Mouse (Mus musculus) stomach, postnatal 0 days (tissue): ENCODE measurements at regions not wholly inside any gene's neighbourhood (a gene's known extent, or its start where the extent isn't known, plus 50 kb on each side); places are given as distances from the start of the nearest gene placed in this dataset.
A peak's percentile ranks its signal among the peaks of the same experiment; 100 is the strongest.

Source experiments
- ATAC-seq: fragments of 200-750 bp; cut with Nextera tagmentation; 2 replicates; pipeline ENCODE4 v1.8.0; 2017; ENCODE audit not compliant: low FRiP score, low TSS enrichment
- DNase-seq: peaks from one replicate; pipeline ENCODE4 v3.0.0-alpha.2; 2016; ENCODE audit warnings: low spot score
- H3K27ac ChIP-seq: fragments of 300-500 bp; sonication (generic); replicated peaks from 2 replicates; pipeline ENCODE4 v1.5.1; 2014; ENCODE audit warnings: mild to moderate bottlenecking, control low read depth
- H3K27me3 ChIP-seq: fragments of 300-500 bp; sonication (generic); 2 replicates; pipeline ENCODE4 v1.6.1; 2014; ENCODE audit warnings: low read length; ENCODE audit not compliant: control insufficient read depth, insufficient read depth
- H3K36me3 ChIP-seq: fragments of 300-500 bp; sonication (generic); 2 replicates; pipeline ENCODE4 v1.6.1; 2014; ENCODE audit warnings: low read length, mixed read lengths; ENCODE audit not compliant: control insufficient read depth, insufficient read depth
- H3K4me1 ChIP-seq: fragments of 300-500 bp; sonication (generic); replicated peaks from 2 replicates; pipeline ENCODE4 v1.6.1; 2014; ENCODE audit warnings: antibody characterized with exemption; ENCODE audit not compliant: control insufficient read depth, insufficient read depth
- H3K4me2 ChIP-seq: fragments of 300-500 bp; sonication (generic); replicated peaks from 2 replicates; pipeline ENCODE4 v1.6.1; 2014; ENCODE audit warnings: low read depth, mild to moderate bottlenecking, control low read depth, moderate library complexity
- H3K4me3 ChIP-seq: fragments of 300-500 bp; sonication (generic); 2 replicates; pipeline ENCODE4 v1.5.1; 2014; ENCODE audit warnings: low read depth, low read length, control low read depth
- H3K9ac ChIP-seq: fragments of 300-500 bp; sonication (generic); 2 replicates; pipeline ENCODE4 v1.6.1; 2014; ENCODE audit warnings: mild to moderate bottlenecking, low read length, control low read depth, mixed read lengths
- H3K9me3 ChIP-seq: fragments of 300-500 bp; sonication (generic); 2 replicates; pipeline ENCODE4 v1.6.1; 2016; ENCODE audit warnings: low read length; ENCODE audit not compliant: control insufficient read depth
- CTCF ChIP-seq: IDR thresholded peaks from 2 replicates; pipeline ENCODE4 v1.5.1; 2016; ENCODE audit warnings: antibody characterized with exemption, low read depth, mild to moderate bottlenecking, moderate library complexity
- EP300 ChIP-seq: optimal IDR thresholded peaks from 2 replicates; pipeline ENCODE3; 2016; ENCODE audit warnings: antibody characterized with exemption
- WGBS: fragments of 180-500 bp; shearing (Covaris S2); extraction: QIAGEN DNeasy Blood & Tissue Kit; methylation state at CpG from one replicate; pipeline ENCODE4 v1.1.7; 2014; 5-methylcytosine and 5-hydroxymethylcytosine counted together

- no peak for TF ChIP-seq CTCF
- TF ChIP-seq EP300, result no peak
- H3K4me1 ChIP-seq, result no peaks in the 10 kb centered on the region
- H3K27me3 ChIP-seq, result no peaks in the 10 kb centered on the region
- WGBS, result 67% methylated on average over 1 of the region's 1 CpGs
- DNase-seq (no peak), ATAC-seq (no peak)
- H3K27ac ChIP-seq, result no peak overlapping the region
- no peaks in the 10 kb centered on the region for H3K36me3 ChIP-seq
- no peak overlapping the region for H3K4me3 ChIP-seq
- no peak overlapping the region for H3K4me2 ChIP-seq
- no peaks in the 10 kb centered on the region for H3K9me3 ChIP-seq
- H3K9ac ChIP-seq, result no peak overlapping the region
These were observed 178.0 kb upstream of the Steap4 start for GRCm38 (mm10) chr5:7782235-7782634.

GRCm38 (mm10) chr5:7788406-7788805, 171.9 kb upstream of the Steap4 start:
- ATAC-seq (no peak), DNase-seq (no peak)
- no peak for TF ChIP-seq EP300
- H3K27ac ChIP-seq, result no peak overlapping the region
- no peaks in the 10 kb centered on the region for H3K27me3 ChIP-seq
- no peaks in the 10 kb centered on the region for H3K9me3 ChIP-seq
- 58% methylated on average over 5 of the region's 5 CpGs for WGBS
- no peaks in the 10 kb centered on the region for H3K36me3 ChIP-seq
- H3K4me1 ChIP-seq, result no peaks in the 10 kb centered on the region
- no peak overlapping the region for H3K4me3 ChIP-seq
- H3K4me2 ChIP-seq, result no peak overlapping the region
- H3K9ac ChIP-seq, result no peak overlapping the region

- no peak for ATAC-seq
- Histone ChIP-seq H3K27me3 (no peaks in the 10 kb centered on the region), H3K27ac (no peak overlapping the region), H3K9me3 (no peaks in the 10 kb centered on the region), H3K4me3 (no peak overlapping the region), H3K4me2 (no peak overlapping the region), H3K9ac (no peak overlapping the region), H3K4me1 (no peaks in the 10 kb centered on the region), H3K36me3 (no peaks in the 10 kb centered on the region)
- TF ChIP-seq EP300, result no peak
- no peak for TF ChIP-seq CTCF
- no peak for DNase-seq
- WGBS, result 87% methylated on average over 1 of the region's 1 CpGs
These were observed 171.1 kb upstream of the Steap4 start for GRCm38 (mm10) chr5:7789126-7789525.

GRCm38 (mm10) chr5:7820592-7820991, 139.7 kb upstream of the Steap4 start:
- Histone ChIP-seq H3K4me3 (no peak overlapping the region), H3K9me3 (no peaks in the 10 kb centered on the region), H3K4me2 (no peak overlapping the region), H3K27me3 (no peaks in the 10 kb centered on the region), H3K9ac (no peak overlapping the region), H3K27ac (no peak overlapping the region), H3K4me1 (no peaks in the 10 kb centered on the region), H3K36me3 (no peaks in the 10 kb centered on the region)
- DNase-seq (no peak), ATAC-seq (no peak)
- TF ChIP-seq EP300, result no peak
- peak; percentile 59 for TF ChIP-seq CTCF
- 28% methylated on average over 5 of the region's 5 CpGs for WGBS

- DNase-seq (no peak), ATAC-seq (no peak)
- Histone ChIP-seq H3K36me3 (no peaks in the 10 kb centered on the region), H3K9ac (no peak overlapping the region), H3K4me3 (no peak overlapping the region), H3K9me3 (no peaks in the 10 kb centered on the region), H3K27ac (no peak overlapping the region), H3K4me1 (no peaks in the 10 kb centered on the region), H3K4me2 (no peak overlapping the region), H3K27me3 (no peaks in the 10 kb centered on the region)
- TF ChIP-seq EP300, result no peak
- no peak for TF ChIP-seq CTCF
- 41% methylated on average over 3 of the region's 3 CpGs for WGBS
These were observed 138.6 kb upstream of the Steap4 start for GRCm38 (mm10) chr5:7821700-7822099.

GRCm38 (mm10) chr5:7829618-7830017, 130.6 kb upstream of the Steap4 start:
- H3K27ac ChIP-seq, result no peak overlapping the region
- 73% methylated on average over 3 of the region's 3 CpGs for WGBS
- no peak overlapping the region for H3K9ac ChIP-seq
- H3K9me3 ChIP-seq, result no peaks in the 10 kb centered on the region
- no peak for ATAC-seq
- H3K36me3 ChIP-seq, result no peaks in the 10 kb centered on the region
- TF ChIP-seq CTCF, result no peak
- no peak for TF ChIP-seq EP300
- no peak overlapping the region for H3K4me3 ChIP-seq
- no peak overlapping the region for H3K4me2 ChIP-seq
- no peaks in the 10 kb centered on the region for H3K27me3 ChIP-seq
- H3K4me1 ChIP-seq, result no peaks in the 10 kb centered on the region
- no peak for DNase-seq

GRCm38 (mm10) chr5:7833812-7834211, 126.4 kb upstream of the Steap4 start:
- no peaks in the 10 kb centered on the region for H3K9me3 ChIP-seq
- TF ChIP-seq EP300, result no peak
- no peak for TF ChIP-seq CTCF
- DNase-seq (no peak), ATAC-seq (no peak)
- no peaks in the 10 kb centered on the region for H3K4me1 ChIP-seq
- 85% methylated on average over 1 of the region's 1 CpGs for WGBS
- H3K9ac ChIP-seq, result no peak overlapping the region
- no peak overlapping the region for H3K4me2 ChIP-seq
- no peak overlapping the region for H3K4me3 ChIP-seq
- no peak overlapping the region for H3K27ac ChIP-seq
- no peaks in the 10 kb centered on the region for H3K27me3 ChIP-seq
- no peaks in the 10 kb centered on the region for H3K36me3 ChIP-seq
